Mouse (Mus musculus): ENCODE measurements around the gene Efcab1.
A peak's percentile ranks its signal among the peaks of the same experiment; 100 is the strongest.
"Not testable (repeated sequence)": the region's sequence is repeated elsewhere in the genome, so short reads cannot be mapped to it uniquely, and the experiment has no call there.

Gene Efcab1

GRCm38 (mm10) chr16:14906393-14907100 is at the start of gene Efcab1:
TSS of gene Efcab1 (plus strand) at chr16:14906606.
- DNase-seq: peak; percentile 5

GRCm38 (mm10) chr16:14859443-14859842 is 47.0 kb upstream of the Efcab1 start:
- DNase-seq: peak; percentile 3

- DNase-seq: no peak
These were observed 21.5 kb upstream of the Efcab1 start for GRCm38 (mm10) chr16:14884916-14885315.

DNA sequence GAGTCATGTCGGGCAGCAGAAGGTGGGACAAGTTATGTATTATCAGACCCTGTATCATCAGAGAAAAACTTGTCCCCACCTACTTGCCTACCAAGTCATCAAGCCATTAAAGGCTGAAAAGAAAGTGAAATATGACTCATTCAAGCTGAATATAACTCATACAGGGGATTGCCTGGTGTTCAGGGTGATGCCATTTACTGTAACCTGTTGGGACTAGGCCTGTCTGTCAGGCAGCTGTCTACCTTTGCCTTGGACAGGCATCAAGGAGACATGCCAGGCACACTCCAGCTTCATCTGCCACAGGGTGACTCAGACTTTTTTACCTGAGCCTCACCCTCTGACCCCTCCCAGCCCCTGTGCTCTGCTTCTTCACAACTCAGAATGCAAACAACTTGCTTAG is 21.0 kb upstream of the Efcab1 start:
- DNase-seq: no peak

DNA sequence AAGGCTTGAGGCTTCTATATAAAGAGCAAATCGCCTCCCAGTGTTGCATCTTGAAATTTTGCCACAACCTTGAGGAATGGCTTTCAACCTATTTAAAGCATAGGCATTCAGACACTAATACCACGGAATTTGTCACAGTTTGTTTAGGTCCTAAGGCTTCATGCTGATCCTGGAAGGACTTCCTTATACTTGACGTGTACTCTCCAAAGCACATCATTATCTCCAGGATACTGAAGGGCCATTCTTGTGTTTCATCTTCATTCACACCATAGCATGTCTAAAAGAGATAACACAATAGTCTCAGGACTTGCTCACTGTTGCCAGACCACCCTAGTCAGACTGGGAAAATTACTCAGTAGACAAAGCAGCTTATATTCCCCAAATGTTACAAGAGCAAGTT is 13.9 kb upstream of the Efcab1 start:
- no peak for DNase-seq

DNA sequence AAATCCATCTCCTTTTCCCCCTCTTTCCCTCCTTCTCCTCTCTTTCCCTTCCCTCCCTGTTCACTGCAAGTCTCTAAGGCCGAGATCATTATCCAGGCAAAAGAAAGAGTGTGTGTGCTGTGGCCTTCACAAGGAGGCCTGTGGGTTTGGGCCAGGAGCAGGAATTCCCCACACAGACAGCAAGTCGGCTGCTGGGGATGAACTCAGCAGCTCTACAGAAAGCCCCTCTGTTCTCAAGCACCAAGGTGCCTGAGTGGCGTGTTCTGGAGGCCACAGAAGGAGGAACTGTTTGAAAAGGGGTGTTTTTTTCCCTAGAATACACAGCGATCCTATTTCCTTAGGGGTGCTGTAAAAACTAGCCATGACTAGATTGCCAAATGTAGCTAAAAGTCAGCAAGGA is 12.5 kb upstream of the Efcab1 start:
- no peak for DNase-seq

DNA sequence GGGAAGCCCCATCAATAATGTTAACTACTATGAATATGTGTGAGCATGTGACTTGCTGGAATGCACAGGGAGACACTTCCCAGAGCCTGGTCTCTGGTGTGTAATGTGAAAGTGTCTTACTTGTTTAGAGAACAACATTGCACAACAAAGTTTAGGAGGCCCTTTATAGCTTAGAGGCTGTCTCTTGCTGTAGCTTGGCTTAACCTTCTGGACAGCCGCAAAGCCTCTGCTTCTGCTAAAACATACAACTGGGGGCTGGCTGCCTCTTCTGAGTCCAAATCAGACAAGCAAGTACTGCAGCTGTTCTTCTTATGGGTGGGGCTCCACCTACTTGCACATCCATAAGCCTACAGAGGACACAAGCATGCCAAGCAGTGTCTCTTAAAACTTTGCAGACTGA is 11.7 kb upstream of the Efcab1 start:
- peak; percentile 4 for DNase-seq

GRCm38 (mm10) chr16:14895543-14895942 is 10.9 kb upstream of the Efcab1 start:
- no peak for DNase-seq

DNA sequence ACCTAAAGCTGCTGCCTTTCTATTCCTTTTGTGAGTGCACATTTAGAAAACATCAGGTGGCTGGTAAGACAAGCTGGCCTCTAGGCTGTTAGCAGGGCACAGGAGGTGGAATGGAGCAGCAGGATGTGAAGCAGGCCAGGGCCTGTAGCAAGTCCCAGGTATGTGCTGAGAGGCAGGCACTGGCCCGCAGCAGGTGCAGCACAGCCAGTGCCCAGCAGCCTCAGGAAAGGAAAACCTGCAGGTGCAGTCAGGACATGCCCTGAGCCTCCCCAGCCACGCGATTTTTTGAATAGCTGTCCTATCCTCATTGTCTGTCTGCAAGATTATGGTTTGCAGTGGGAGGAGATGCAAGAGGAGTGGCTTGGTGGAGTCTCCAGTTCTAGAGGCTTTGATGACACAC is 24.3 kb downstream of the Efcab1 start:
- DNase-seq: not testable (repeated sequence)

GRCm38 (mm10) chr16:14936478-14937166 is 30.2 kb downstream of the Efcab1 start:
- peak; percentile 90 for DNase-seq

- peak; percentile 4 for DNase-seq
These were observed 33.1 kb downstream of the Efcab1 start for GRCm38 (mm10) chr16:14939552-14939951.

- peak; percentile 81 for DNase-seq
These were observed 33.7 kb downstream of the Efcab1 start for GRCm38 (mm10) chr16:14939994-14940715.

- peak; percentile 53 for DNase-seq
These were observed 34.5 kb downstream of the Efcab1 start for GRCm38 (mm10) chr16:14940898-14941297.

- no peak for DNase-seq
These were observed 37.1 kb downstream of the Efcab1 start for GRCm38 (mm10) chr16:14943530-14943929.

GRCm38 (mm10) chr16:14947561-14947960 is 41.2 kb downstream of the Efcab1 start:
- not testable (repeated sequence) for DNase-seq

DNA sequence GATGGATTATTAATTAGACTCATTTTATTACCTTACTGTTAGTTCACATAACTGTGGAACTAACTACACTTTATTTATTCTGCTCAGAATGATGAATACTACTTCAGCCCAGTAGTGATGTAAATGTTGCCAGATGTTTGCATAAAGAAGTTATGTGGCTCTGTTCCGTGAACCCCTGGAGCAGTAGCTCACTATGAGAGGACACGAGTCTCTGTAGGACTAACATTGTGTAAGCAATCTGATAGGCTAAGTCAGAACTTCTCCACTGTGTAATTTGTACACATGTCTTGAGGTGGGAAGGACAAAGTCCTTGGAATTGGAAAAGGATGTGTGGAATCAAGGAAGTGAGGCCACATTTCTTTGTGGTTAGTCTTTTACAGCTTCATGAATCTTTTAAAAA is 45.5 kb downstream of the Efcab1 start:
- DNase-seq: no peak

GRCm38 (mm10) chr16:14959743-14960142 is 53.3 kb downstream of the Efcab1 start:
- no peak for DNase-seq

DNA sequence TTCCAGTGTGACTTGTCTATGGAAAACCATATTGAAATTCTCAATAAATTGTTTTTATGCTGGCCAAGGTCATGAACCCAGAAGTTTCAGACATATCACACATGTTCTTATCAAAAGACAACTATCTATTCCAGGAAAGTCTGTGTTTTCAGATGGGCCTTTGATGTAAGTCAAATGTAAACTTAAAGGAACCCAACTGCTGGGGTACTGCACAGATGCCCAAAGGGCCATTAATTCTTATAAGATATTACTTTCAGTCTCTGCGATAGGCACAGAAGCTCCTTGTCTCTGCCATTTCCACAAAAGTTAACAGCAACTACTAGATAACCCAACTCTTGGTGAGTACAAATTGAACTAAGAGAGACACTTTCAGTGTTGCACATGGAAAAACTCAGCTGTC is 67.3 kb downstream of the Efcab1 start:
- no peak for DNase-seq

- no peak for DNase-seq
These were observed 72.8 kb downstream of the Efcab1 start for GRCm38 (mm10) chr16:14979228-14979627.

DNA sequence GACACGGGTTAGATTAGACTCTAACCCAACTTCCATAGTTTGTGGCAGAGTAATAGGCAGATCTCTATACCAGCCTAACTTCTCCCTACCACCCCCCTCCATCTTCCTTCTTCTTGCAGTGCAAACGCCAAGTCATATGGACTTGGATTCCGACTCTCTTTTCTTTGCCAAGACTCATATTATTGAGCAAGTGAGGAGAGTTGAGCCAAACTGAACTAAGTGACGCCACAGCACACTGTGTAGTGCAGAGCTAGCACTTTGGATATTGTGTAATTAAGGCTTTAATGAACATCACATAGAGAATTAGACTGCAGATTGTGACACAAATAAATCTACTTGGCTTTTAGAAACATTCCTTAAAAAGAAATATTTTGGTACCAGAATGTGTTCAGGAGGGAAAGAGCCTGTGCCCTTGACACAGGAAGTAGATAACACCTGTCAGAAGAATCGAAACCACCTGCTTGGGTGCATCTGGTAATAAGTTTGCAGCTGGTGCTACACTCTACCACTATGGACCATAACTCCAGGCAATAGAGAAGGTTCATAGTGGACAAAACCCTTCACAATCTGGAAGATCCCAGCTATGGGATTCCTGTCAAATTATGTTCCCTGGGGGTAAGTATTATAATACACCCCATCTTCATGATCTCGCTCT is 83.3 kb downstream of the Efcab1 start:
- peak; percentile 40 for DNase-seq

DNA sequence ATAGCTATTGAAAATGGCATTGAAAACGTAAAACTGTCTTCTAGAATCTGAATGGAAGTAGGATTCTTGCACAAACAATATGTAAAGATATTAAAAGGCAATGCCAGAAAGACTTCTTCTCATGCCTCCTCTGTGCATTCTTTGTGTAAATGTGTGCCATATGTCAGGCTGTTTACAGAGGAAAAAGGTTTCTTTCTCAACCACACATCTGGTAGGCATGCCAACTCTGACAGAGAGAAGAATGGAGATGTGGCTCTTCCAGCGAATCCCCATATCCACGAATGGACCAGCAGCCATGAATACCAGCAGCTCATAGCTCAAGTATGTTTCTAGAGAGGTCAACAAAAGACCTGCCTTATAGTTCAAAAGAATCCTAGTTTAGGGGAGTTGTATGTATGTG is 84.6 kb downstream of the Efcab1 start:
- no peak for DNase-seq

DNA sequence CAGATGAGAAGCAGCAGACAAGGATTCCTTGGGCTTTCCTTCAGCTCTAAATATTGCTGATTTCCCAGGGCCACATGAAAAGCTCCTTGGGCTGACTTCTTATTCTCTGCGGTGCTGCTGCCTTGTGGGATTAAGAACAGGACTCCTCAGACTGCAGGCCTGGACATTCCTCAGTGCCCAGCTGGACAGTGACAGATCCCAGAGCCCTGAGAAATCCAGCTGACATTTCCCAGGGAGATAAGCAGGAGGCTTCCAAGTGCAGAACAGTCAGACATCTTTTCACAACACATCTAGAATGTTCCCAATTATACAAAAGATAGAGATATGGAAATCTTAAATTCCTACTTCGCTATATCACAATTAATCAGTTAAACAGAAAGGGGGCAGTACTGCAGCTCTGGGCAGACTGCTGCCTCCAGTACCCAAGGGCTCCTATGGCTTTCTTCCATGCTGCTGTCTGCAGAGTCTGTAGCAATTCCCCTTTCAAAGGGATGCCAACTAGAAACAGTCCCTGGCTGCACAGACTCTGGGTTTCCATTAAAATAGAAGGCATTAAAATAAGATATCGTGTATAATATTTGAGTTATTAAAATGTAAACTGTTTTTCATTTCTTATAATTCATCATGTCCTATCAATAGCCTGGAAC is 86.2 kb downstream of the Efcab1 start:
- DNase-seq: peak; percentile 8

- no peak for DNase-seq
These were observed 108.3 kb downstream of the Efcab1 start for GRCm38 (mm10) chr16:15014724-15015123.

Data from lung, postnatal 10 days (tissue).